7 mouse cellular contexts compared by ENCODE assay signal in genomic region chr10:90969355-90970174, GRCm38 (mm10).
DNase-seq lines count a peak whose midpoint lies in the region; ATAC-seq lines count a peak whose summit lies in the region.

No protein-coding gene starts in this region.

- peak overlapping the region; percentile 48 for H3K4me3 ChIP-seq in forebrain, embryonic 12.5 days (replicated peaks)
- peak overlapping the region; percentile 52 for H3K4me3 ChIP-seq in limb, embryonic 13.5 days
- peak overlapping the region; percentile 43 for H3K4me3 ChIP-seq in neural tube, embryonic 11.5 days (ENCODE audit: low read depth, low read length)

- intact Hi-C loops in heart, postnatal 25 days (cut with DNase I), result no loop called here

- no peaks in the 10 kb centered on the region for H3K36me3 ChIP-seq in forebrain, embryonic 12.5 days (replicated peaks)
- no peaks in the 10 kb centered on the region for H3K36me3 ChIP-seq in limb, embryonic 13.5 days
- no peaks in the 10 kb centered on the region for H3K36me3 ChIP-seq in neural tube, embryonic 11.5 days (ENCODE audit: control insufficient read depth, insufficient read depth, low read length)

- DNase-seq in adrenal gland, postnatal 14 days, result peak; percentile 42
- DNase-seq in heart, postnatal 25 days (ENCODE audit: low spot score), result peak; percentile 45
- peak; percentile 45 for DNase-seq in neural tube, embryonic 11.5 days (ENCODE audit: low spot score)

- peak; percentile 56 for ATAC-seq in CD4-positive, CD25-positive, alpha-beta regulatory T cell, adult 4 months
- ATAC-seq in forebrain, embryonic 12.5 days (ENCODE audit: low FRiP score), result peak; percentile 52
- ATAC-seq in limb, embryonic 13.5 days (ENCODE audit: low FRiP score, low read depth), result peak; percentile 51; the same call in 1 of the 2 replicates
- ATAC-seq in neural tube, embryonic 11.5 days (ENCODE audit: insufficient read depth, low FRiP score, low TSS enrichment), result peak; percentile 38; the same call in 1 of the 2 replicates
- ATAC-seq in erythroblast, adult 5-6 weeks (replicated peaks; ENCODE audit: low FRiP score, poor library complexity, severe bottlenecking), result no peak

- H3K4me1 ChIP-seq in forebrain, embryonic 12.5 days, result peaks cover 17% of the 10 kb centered on the region
- H3K4me1 ChIP-seq in limb, embryonic 13.5 days, result peaks cover 24% of the 10 kb centered on the region
- no peaks in the 10 kb centered on the region; the same call in 1 of the 2 replicates for H3K4me1 ChIP-seq in neural tube, embryonic 11.5 days (ENCODE audit: control insufficient read depth, insufficient read depth, low read length)

- H3K27me3 ChIP-seq in forebrain, embryonic 12.5 days, result peaks cover 51% of the 10 kb centered on the region
- H3K27me3 ChIP-seq in limb, embryonic 13.5 days, result peaks cover 58% of the 10 kb centered on the region
- H3K27me3 ChIP-seq in neural tube, embryonic 11.5 days (ENCODE audit: control insufficient read depth, insufficient read depth, low read length), result peaks cover 33% of the 10 kb centered on the region

- peak overlapping the region; percentile 92 for H3K4me2 ChIP-seq in forebrain, embryonic 12.5 days
- peak overlapping the region; percentile 98 for H3K4me2 ChIP-seq in limb, embryonic 13.5 days (replicated peaks)
- peak overlapping the region; percentile 94 for H3K4me2 ChIP-seq in neural tube, embryonic 11.5 days (ENCODE audit: low read depth)

- H3K27ac ChIP-seq in forebrain, embryonic 12.5 days, result no peak overlapping the region
- H3K27ac ChIP-seq in limb, embryonic 13.5 days, result no peak overlapping the region
- H3K27ac ChIP-seq in neural tube, embryonic 11.5 days (ENCODE audit: low read depth, low read length), result no peak overlapping the region

- peak overlapping the region; percentile 62 for H3K9ac ChIP-seq in forebrain, embryonic 12.5 days
- H3K9ac ChIP-seq in limb, embryonic 13.5 days, result peak overlapping the region; percentile 66
- peak overlapping the region; percentile 49 for H3K9ac ChIP-seq in neural tube, embryonic 11.5 days (ENCODE audit: low read length)

- under 1% methylated on average over 70 of the region's 72 CpGs for WGBS in forebrain, embryonic 12.5 days
- 2% methylated on average over 70 of the region's 72 CpGs for WGBS in limb, embryonic 13.5 days
- 3% methylated on average over 70 of the region's 72 CpGs for WGBS in neural tube, embryonic 11.5 days

- no peaks in the 10 kb centered on the region for H3K9me3 ChIP-seq in forebrain, embryonic 12.5 days
- no peaks in the 10 kb centered on the region for H3K9me3 ChIP-seq in limb, embryonic 13.5 days
- H3K9me3 ChIP-seq in neural tube, embryonic 11.5 days (ENCODE audit: control insufficient read depth, low read length), result no peaks in the 10 kb centered on the region
